24 mouse cellular contexts compared by ENCODE assay signal in the genomic region with DNA sequence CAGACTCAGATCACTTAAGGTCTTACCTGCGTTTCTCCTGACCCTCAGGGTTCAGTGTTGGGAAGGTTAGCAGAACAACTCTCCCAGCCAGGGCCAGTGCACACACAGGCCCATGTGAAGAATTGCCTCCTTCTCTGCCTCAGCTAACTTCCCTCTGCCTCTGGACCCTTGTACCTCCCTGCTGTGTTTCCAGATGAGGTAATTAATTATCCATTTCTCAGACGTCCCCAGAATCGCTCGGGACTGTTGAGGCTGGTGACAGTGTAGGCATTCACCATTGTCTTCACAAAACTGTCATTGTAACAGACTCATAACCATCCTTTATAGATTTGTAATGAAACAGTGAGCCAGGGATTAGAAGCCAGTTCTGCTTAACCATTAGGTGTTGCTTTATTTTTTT.
DNase-seq lines count a peak whose midpoint lies in the region; ATAC-seq lines count a peak whose summit lies in the region.
"Had no signal": no experiment of that assay in that cellular context is flagged by ENCODE, and none has a peak within 500 bp of the region (broad histone marks: within the 10 kb centered on the region; RNA-seq: fewer than 3 reads in every experiment).

No protein-coding gene starts in this region.

- H3K9me3 ChIP-seq in hindbrain, embryonic 11.5 days (ENCODE audit: control insufficient read depth, low read length), result no peaks in the 10 kb centered on the region
- H3K9me3 ChIP-seq in hindbrain, embryonic 16.5 days (ENCODE audit: control insufficient read depth, low read length), result no peaks in the 10 kb centered on the region
- H3K9me3 ChIP-seq in hindbrain, embryonic 14.5 days (ENCODE audit: control insufficient read depth, low read length), result no peaks in the 10 kb centered on the region
- H3K9me3 ChIP-seq: embryonic facial prominence, embryonic 12.5 days; limb, embryonic 12.5 days; liver, embryonic 15.5 days had no signal

- H3K9ac ChIP-seq in hindbrain, embryonic 11.5 days (ENCODE audit: low read depth, low read length), result no peak overlapping the region
- no peak overlapping the region for H3K9ac ChIP-seq in hindbrain, embryonic 16.5 days (ENCODE audit: low read depth, low read length)
- no peak overlapping the region for H3K9ac ChIP-seq in hindbrain, embryonic 14.5 days
- H3K9ac ChIP-seq: embryonic facial prominence, embryonic 12.5 days; limb, embryonic 12.5 days; liver, embryonic 15.5 days; lung, embryonic 14.5 days had no signal

- H3K27me3 ChIP-seq in hindbrain, embryonic 11.5 days (ENCODE audit: control insufficient read depth, insufficient read depth, low read length), result no peaks in the 10 kb centered on the region
- no peaks in the 10 kb centered on the region for H3K27me3 ChIP-seq in hindbrain, embryonic 16.5 days (replicated peaks; ENCODE audit: control insufficient read depth, insufficient read depth, low read length)
- no peaks in the 10 kb centered on the region for H3K27me3 ChIP-seq in hindbrain, embryonic 14.5 days (ENCODE audit: control insufficient read depth, insufficient read depth, low read length)
- H3K27me3 ChIP-seq: embryonic facial prominence, embryonic 12.5 days; limb, embryonic 12.5 days; liver, embryonic 15.5 days had no signal

- no peak overlapping the region for H3K27ac ChIP-seq in hindbrain, embryonic 11.5 days (ENCODE audit: low read depth, low read length)
- H3K27ac ChIP-seq in hindbrain, embryonic 16.5 days (ENCODE audit: low read depth, low read length), result no peak overlapping the region
- H3K27ac ChIP-seq in hindbrain, embryonic 14.5 days, result peak overlapping the region; percentile 32; the same call in 1 of the 2 replicates
- H3K27ac ChIP-seq: embryonic facial prominence, embryonic 12.5 days; limb, embryonic 12.5 days; liver, embryonic 15.5 days had no signal

- 17% methylated on average over 4 of the region's 4 CpGs for WGBS in hindbrain, embryonic 11.5 days
- 22% methylated on average over 4 of the region's 4 CpGs for WGBS in hindbrain, embryonic 16.5 days
- WGBS in hindbrain, embryonic 14.5 days, result 20% methylated on average over 4 of the region's 4 CpGs

- no peaks in the 10 kb centered on the region for H3K36me3 ChIP-seq in hindbrain, embryonic 11.5 days (ENCODE audit: control insufficient read depth, insufficient read depth, low read length)
- H3K36me3 ChIP-seq in hindbrain, embryonic 16.5 days (ENCODE audit: control insufficient read depth, insufficient read depth, low read length), result no peaks in the 10 kb centered on the region
- H3K36me3 ChIP-seq in hindbrain, embryonic 14.5 days (replicated peaks; ENCODE audit: control insufficient read depth, insufficient read depth), result no peaks in the 10 kb centered on the region
- H3K36me3 ChIP-seq: embryonic facial prominence, embryonic 12.5 days; limb, embryonic 12.5 days; liver, embryonic 15.5 days had no signal

- peaks cover 3% of the 10 kb centered on the region; the same call in 1 of the 2 replicates for H3K4me1 ChIP-seq in hindbrain, embryonic 11.5 days (replicated peaks; ENCODE audit: control insufficient read depth, insufficient read depth, low read length)
- peaks cover 8% of the 10 kb centered on the region for H3K4me1 ChIP-seq in hindbrain, embryonic 16.5 days (ENCODE audit: control insufficient read depth, insufficient read depth, low read depth, low read length)
- peaks cover 17% of the 10 kb centered on the region; the same call in 1 of the 2 replicates for H3K4me1 ChIP-seq in hindbrain, embryonic 14.5 days (replicated peaks; ENCODE audit: control insufficient read depth, insufficient read depth, low read length)
- H3K4me1 ChIP-seq: liver, embryonic 15.5 days had no signal

- H3K4me3 ChIP-seq in hindbrain, embryonic 11.5 days (ENCODE audit: low read depth, low read length), result no peak overlapping the region
- no peak overlapping the region for H3K4me3 ChIP-seq in hindbrain, embryonic 16.5 days (ENCODE audit: low read length)
- H3K4me3 ChIP-seq in hindbrain, embryonic 14.5 days (replicated peaks; ENCODE audit: low read length), result no peak overlapping the region
- H3K4me3 ChIP-seq: embryonic facial prominence, embryonic 12.5 days; limb, embryonic 12.5 days; liver, embryonic 15.5 days had no signal

- H3K4me2 ChIP-seq in hindbrain, embryonic 11.5 days (replicated peaks; ENCODE audit: low read depth, low read length), result no peak overlapping the region
- no peak overlapping the region for H3K4me2 ChIP-seq in hindbrain, embryonic 16.5 days (ENCODE audit: low read length)
- no peak overlapping the region for H3K4me2 ChIP-seq in hindbrain, embryonic 14.5 days (replicated peaks)
- H3K4me2 ChIP-seq: embryonic facial prominence, embryonic 12.5 days; heart, embryonic 11.5 days; limb, embryonic 12.5 days; liver, embryonic 15.5 days; lung, embryonic 14.5 days; midbrain, embryonic 11.5 days had no signal

- ATAC-seq in hindbrain, embryonic 11.5 days (ENCODE audit: low FRiP score), result 0 out of 2 replicates have a peak, but pooled peaks have one; percentile 43
- no peak; the same call in 1 of the 2 replicates for ATAC-seq in hindbrain, embryonic 16.5 days
- ATAC-seq in hindbrain, embryonic 14.5 days (ENCODE audit: low FRiP score), result no peak
- ATAC-seq: intestine, postnatal 0 days had no signal

- no peak for DNase-seq in hindbrain, embryonic 11.5 days (ENCODE audit: low spot score)
- peak; percentile 50 for DNase-seq in layer of hippocampus, adult 9-11 months
- no peak for DNase-seq in layer of hippocampus, postnatal 10 days (ENCODE audit: low spot score in 2 of 2)
- DNase-seq in brain, adult 2 months (ENCODE audit: low read depth, low spot score), result peak; percentile 70
- DNase-seq in hindbrain, embryonic 14.5 days (ENCODE audit: low spot score), result no peak
- no peak for DNase-seq in thymus, postnatal 36 days
- DNase-seq: adrenal gland, postnatal 25 days; B cell, adult 2 months; cerebellum, adult 2 months; cerebellum, postnatal 14 days; gastrocnemius, postnatal 10 days; heart, postnatal 36 days; kidney, adult 9 months; kidney, postnatal 10 days; lung, embryonic 14.5 days; thymus, adult 2 months; thymus, postnatal 4 days had no signal

Comparison
In these comparisons a context has a peak if more than half of its experiments do, and no peak if none do; other contexts are left out.
1. DNase-seq: peak in layer of hippocampus, adult 9-11 months (single experiment) and brain, adult 2 months (single experiment); none in hindbrain, embryonic 11.5 days (single experiment), layer of hippocampus, postnatal 10 days (0 of 2), hindbrain, embryonic 14.5 days (single experiment) and thymus, postnatal 36 days (0 of 2).